Mouse (Mus musculus): ENCODE measurements at regions not wholly inside any gene's neighbourhood (a gene's known extent, or its start where the extent isn't known, plus 50 kb on each side); places are given as distances from the start of the nearest gene placed in this dataset.

DNA sequence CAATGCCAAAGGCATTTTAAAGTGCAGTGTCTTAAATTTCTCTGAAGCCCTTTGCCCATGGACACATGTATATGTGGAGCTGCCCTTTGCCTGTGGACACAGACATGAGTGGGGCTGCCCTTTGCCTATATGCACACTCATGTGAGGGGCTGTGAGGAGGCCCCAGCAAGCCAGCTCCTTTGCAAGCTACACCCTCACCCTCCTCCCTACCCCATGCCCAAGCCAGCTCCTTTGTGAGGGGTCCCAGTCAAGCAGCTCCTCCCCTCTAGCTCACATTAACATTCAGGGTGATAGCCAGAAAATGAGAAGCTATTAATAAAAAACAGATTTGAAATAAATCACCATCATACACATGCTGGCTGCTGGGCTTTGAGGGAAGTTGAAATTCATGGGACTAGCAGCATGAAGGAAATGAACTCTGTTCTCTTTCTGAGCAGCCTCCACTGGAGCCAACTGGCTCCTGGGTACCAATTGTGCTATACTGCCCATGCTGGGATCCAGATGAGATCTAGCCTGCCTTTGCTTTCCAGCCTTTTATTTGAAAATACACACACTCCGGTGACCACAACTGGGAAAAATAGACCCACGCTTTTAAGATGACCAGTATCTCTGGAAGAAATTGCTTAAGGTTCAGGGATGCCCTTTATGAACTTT, 151.4 kb downstream of the Abcc12 start:
- in situ Hi-C loops (cut with MboI; ENCODE audit: unreplicated experiment in 2 of 2) = no loop called here

DNA sequence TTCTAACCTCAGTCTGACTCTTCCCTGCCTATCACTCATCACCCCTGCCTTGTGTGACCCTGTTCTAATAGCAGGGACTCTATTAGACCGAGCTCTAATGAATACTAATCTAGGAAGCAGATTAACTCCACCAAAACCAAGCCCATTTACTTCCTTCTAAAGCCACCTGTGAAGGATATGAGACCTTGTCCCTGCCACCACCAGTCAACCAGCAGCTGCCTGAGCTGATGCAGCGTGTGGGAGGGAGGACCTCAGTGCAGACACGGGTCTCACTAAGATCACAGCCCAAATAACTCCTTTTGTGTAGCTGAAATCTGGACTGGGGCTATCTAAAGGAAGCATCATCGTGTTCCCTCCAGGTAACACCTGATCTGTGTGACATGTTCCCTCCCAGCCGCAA, 152.4 kb downstream of the Abcc12 start:
- in situ Hi-C loops (cut with MboI; ENCODE audit: unreplicated experiment in 2 of 2) = no loop called here

DNA sequence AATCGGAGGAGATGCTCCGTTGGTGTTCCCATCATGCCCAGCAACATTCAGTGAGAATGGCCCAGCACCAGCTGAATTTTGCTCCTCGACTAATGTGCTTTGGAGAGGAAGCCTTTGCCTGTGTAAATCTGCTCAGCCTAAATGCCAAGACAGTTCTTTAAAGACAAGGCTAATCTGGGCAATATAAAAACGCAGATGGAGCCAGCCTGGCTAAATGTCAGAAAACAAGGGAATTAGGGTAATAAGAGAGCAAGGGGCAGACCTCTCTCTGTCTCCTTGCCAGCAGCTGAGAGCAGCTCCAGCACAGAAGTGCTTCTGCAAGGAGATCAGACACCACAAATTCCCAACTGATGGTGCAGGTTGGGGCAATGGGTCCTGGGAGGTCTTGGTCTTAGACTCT, 154.4 kb downstream of the Abcc12 start:
- in situ Hi-C loops (cut with MboI; ENCODE audit: unreplicated experiment in 2 of 2) = no loop called here

DNA sequence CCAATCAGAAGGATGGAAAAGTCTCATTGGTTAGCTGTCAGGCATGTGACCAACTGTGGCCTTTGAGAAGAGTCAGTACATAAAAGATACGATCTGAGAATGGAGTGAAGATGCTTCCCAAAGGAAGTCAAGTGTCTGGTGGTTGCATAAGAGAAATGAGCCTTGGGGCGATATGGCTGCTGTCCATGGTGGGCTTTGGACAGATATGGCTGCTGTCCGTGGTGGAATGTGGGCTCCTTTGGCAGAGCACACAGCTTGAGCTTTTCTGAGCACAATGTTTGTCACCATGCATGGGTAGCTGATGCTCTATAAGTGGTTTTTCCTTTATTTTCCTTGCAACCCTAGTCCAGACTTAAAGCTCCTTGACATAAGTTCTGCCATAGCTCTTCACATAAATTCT, 155.1 kb downstream of the Abcc12 start:
- in situ Hi-C loops (cut with MboI; ENCODE audit: unreplicated experiment in 2 of 2) = no loop called here

DNA sequence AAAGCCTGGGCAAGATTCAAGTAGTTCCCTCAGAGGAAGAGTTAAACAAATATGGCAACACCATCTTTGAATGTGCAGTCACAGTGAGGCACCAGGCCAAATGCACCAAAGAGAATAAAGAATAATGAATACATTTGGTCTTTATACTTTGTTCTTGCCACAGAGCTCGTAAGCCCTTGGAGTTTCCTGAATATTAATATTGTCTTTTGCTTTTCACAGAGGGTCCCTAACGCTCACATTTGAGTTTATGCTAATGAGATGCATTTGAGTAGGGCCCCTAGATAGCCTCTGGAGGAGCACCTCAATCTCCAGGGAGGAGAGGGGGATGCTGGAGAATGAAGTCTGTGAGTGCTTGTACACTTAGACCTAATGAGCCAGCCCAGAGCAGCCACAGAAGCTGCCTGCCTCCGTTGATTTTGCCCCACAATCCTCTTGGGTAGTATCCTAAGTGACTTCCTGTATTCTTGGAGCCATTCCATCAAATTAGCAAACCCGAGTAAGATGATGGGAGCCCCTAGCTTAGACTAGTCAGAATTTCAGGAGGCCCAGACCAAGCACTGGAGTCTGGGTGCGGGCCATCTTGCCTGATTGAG, 161.3 kb downstream of the Abcc12 start:
- in situ Hi-C loops (cut with MboI; ENCODE audit: unreplicated experiment in 2 of 2) = no loop called here

DNA sequence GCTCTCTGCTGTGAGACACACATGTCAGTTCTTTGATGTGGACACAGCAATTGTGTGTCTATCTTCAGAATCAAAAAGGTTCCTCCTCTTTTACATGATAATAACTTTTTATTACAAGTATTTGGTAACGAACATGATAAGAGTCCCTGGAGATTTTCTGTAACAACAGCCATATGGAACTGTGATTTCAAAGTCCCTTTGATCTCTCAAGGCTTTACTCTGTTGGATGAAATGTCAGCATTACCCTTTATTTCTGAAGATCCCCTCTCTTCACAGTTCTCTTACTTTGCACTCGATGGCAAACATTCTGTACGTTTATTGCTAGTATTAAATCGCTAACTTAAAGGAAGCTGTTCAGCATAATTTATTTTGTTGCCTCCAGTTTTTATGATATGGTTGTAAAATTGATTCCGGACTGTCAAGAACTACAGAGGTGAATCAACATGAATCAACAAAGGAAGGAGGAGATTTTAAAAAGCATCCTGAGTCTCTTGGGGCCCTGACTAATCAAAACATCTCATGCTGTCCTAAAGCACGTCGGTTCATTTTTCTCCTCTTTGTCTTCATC, 162.0 kb downstream of the Abcc12 start:
- in situ Hi-C loops (cut with MboI; ENCODE audit: unreplicated experiment in 2 of 2) = no loop called here

DNA sequence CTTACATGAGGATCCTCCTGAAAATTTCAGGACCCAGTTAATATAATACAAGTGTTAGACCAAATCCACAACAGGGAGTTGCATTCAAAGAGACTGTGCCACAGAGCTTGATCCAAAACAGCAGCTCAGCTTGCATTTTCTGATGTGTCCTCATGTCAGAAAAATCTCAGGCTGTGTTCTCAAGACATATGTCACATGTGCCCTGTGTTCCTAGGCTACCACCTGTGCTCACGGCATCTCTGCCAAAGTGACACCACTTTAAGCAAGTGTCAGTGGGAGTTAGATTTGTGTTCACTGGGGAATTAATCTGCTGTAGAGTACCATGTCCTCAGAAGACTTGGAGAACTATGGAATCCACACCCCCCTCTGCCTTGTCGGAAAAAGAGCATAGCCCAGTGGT, 165.3 kb downstream of the Abcc12 start:
- in situ Hi-C loops (cut with MboI; ENCODE audit: unreplicated experiment in 2 of 2) = no loop called here

DNA sequence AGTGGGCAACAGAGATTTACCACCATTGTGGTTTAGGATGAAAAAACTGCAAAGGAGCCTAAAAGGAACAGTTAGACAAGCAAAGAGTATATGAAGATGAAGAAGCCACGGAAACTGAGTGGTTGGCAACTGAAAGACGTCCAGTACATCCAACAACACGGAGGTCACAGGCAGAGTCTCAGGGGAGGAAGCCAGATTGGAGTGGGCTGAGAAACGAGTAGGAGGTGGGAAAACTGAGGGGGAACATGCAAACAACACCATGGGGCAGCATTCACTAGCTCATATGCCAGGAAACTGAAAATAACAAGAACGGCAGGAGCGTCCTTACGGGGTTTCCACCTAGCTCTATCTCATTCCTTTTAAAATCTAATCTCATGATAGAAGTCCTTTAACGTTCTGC, 169.3 kb downstream of the Abcc12 start:
- in situ Hi-C loops (cut with MboI; ENCODE audit: unreplicated experiment in 2 of 2) = no loop called here

DNA sequence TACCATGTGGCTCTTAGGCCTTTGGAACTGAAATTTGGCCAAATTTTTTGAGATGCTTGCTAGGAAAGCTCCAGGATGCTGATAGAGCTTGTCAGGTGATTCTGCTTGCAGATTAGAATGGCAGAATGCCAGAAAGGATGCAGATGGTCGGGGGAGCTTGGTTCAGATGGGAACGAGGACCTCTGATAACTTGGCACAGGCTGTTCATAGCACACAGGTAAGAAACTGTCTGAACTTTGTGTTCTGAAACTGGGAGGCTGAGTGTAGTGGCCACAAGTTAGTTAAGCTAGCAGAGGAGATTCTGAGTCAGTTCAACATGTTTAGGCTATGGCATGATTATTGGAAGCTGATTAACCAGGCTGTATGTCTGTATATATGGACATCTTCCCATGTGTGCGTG, 174.3 kb downstream of the Abcc12 start:
- in situ Hi-C loops (cut with MboI; ENCODE audit: unreplicated experiment in 2 of 2) = no loop called here

DNA sequence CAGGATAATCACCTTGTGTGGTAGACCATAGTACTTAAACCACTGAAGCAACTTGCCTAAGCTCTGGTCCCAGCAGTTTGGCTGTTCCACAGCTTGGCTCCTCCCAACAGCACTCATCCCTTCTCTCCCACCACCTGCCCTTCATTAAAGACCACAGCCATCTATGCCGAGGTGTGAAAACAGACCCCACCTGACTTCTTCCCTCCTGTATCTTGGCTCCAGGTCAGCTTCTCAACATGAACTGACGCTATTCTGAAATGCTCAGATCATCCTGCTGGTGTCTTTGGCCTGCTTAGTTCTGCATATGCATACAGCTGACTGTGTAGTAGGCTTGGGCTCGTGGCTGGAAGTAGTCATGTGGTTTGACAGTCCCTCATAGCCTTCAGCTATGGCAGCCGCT, 177.1 kb downstream of the Abcc12 start:
- in situ Hi-C loops (cut with MboI; ENCODE audit: unreplicated experiment in 2 of 2) = no loop called here

DNA sequence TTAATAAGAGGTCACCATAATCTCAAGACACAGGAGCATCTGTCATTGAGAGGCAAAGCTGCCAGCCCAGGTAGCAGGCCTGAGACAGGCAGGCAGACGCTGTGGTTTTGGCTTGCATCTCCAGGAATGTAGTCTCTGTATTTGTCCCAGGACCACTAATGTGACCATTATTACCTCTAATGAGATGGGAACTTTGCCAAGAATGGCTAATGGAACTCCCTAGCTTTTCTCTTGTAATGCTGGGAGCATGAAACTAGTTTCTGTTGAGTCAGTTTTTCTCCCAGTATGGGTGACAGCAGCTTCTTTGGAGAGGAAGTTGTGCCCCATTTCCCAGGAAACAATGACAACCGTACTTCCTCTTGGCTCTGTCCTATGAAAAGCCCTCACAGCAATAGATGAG, 178.5 kb downstream of the Abcc12 start:
- in situ Hi-C loops (cut with MboI; ENCODE audit: unreplicated experiment in 2 of 2) = no loop called here

DNA sequence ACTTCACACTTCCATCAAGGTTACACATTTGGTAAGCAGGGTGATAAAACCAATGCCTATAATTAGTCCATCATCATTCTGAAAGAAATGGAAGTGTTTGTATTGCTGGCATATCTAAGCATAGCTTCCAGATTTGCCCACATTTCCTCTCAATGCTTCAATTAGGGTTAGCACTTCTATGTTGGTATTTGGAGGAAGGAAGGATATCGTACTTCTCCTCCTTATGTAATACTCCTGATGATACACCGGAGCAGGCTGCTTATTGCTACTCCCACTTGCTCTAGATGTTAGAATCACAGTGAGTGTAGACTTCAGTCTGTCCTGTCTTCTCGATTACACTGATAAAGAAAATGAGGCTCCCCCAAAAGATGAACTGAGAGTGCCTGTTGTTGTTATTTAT, 185.4 kb downstream of the Abcc12 start:
- in situ Hi-C loops (cut with MboI; ENCODE audit: unreplicated experiment in 2 of 2) = no loop called here

DNA sequence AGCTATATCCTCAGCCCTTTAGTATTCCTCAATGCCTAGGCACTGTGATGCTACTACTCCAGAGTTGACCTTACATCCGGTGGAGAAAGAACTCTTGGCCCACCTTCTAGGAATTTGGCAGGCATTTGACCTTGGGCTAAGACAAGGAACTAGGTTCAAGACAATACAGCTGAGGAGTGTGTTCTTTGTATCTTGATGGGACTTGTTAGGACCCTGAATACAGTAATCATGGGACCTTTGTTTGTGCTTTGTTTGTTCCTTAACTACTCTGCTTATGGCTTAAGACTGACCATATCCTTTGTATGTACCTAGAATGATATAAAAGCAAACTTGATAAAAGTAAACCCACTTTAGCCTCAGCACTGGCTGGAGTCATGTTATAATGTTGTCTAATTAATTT, 186.7 kb downstream of the Abcc12 start:
- in situ Hi-C loops (cut with MboI; ENCODE audit: unreplicated experiment in 2 of 2) = no loop called here

DNA sequence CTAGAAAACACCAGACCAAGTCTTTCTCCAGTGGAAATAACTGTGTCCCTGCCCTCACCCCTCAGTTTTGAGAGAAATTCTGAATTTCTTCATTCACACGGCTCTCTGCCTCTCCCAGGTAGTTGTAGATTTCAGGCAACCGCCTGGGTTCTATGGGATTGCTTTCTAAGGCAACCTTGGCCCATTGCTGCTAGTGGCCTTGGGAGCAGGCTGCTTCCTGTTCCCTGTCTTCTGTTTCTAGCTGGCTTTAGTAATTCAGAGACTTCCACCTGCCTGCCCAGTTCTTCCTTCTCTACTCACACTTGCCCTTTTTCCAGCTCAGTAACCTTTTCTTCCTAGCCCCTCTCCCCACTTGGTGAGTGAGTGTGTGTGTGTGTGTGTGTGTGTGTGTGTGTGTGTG, 187.1 kb downstream of the Abcc12 start:
- in situ Hi-C loops (cut with MboI; ENCODE audit: unreplicated experiment in 2 of 2) = no loop called here

DNA sequence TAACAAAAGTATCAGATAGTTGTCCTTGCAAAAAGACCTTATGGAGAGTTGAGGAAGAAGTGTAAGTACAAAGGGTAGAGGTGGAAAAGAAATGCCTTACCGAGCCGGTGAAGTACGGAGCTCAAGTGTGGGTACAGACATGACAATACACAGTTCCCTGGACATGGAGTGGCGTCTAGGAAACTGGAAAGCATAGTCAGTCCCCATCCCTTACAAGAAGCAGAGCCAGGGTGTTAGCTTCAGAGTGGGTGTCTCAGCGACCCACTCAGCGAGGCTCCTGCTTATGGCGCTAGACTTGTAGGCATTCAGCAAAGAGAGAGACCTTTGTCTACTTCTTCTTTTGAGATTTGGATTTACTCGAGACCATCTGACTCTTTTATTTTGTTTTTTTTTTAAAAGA, 189.8 kb downstream of the Abcc12 start:
- in situ Hi-C loops (cut with MboI; ENCODE audit: unreplicated experiment in 2 of 2) = no loop called here

DNA sequence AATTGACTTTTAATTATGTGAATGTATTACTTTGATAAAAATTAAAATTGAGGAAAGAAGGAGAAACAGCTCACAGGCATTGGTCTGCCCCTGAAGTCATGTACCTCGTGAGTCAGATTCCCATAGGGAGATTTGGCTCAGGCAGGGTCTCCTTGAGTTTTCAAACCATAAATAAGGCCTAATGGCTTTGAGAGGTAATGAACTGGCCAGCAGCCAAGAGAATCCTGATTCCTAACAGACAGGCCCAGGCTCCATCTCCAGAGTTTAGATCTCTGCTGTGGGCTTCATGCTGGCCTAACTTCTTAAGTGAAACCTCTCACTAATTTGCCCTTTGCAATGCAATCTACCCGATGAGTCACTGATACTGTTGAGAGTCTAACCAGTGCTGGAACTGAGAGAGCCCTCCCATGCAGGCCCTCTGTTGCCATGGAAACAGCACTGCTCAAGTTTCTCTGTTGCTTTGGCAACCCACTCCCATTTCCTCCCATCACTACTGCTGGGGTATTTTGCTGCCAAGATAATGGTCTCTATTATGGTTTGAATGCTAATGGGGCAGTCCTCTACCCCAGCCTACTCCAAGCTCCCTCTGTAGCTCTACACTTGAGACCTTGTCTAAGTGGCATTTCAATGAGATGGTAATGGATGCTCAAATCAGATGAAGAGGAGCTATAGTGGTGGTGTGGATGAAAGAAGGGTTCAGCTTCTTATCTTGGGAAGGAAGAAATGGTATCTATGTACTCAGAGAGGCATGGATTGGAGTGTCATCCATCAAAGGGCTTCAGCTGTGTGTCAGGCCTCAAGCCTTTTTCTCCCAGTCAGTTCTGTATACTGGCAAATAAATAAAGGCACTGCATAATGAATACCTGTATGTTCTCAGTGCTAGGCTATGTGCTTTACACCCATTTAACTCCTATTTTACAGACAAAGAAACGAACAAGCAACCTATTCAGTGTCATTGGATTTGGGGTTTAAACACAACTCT, 190.5 kb downstream of the Abcc12 start:
- in situ Hi-C loops (cut with MboI; ENCODE audit: unreplicated experiment in 2 of 2) = no loop called here

DNA sequence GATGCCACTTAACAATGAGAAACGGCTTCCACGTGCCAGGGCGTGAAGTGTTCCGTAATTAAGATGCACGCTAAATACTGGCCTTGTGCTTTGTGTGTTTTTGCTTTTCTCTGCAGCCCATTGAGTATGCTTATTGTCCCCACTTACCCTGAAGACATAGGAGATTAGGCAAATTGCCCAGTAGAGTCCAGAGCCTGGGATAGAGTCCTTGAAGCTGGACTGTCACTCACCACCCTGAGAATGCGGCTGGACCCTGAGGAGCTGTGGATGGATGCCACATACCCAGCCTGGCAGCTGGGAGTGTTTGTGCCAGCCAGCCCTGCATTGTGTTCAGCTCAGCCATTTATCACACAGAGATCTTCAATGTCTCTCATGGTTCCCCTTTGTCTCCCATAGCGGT, 195.2 kb downstream of the Abcc12 start:
- in situ Hi-C loops (cut with MboI; ENCODE audit: unreplicated experiment in 2 of 2) = no loop called here

DNA sequence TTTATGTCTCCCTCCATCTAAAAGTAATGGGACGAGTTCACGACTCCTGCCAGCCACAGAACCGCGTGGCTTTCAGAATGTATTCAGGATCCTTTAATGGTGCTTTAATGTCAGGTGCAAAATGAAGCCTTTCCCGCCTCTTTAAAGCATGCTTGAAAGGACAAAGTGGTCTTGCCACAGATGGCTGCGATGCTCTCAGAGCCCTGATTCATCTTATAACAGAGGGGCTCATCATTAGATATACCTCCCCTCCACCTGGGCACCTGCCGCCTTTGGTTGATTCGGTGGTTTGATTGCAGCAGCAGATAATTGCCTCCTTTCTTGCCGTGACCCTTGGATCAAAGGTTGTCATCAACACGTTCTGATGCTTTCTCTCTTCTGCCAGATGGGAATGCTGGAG, 198.5 kb downstream of the Abcc12 start:
- in situ Hi-C loops (cut with MboI; ENCODE audit: unreplicated experiment in 2 of 2) = no loop called here

DNA sequence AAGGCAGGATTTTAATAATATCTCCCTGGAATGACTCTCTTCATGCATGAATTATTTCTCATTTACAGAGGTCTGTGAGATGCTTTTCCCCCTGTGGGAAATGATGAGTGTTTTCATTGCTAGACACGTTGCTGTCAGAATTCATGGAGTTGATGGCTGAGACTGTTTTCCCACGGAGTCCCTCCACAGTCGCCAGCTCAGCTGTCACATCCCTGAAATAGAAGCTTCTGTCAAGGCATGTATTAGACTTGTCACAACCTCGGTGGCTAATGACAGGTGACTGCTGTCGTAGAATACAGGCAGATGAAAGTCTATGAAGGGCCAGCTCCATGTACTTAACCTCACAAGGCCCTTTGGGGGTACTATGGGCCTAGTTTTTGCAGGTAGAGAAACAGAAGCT, 212.4 kb downstream of the Abcc12 start:
- in situ Hi-C loops (cut with MboI; ENCODE audit: unreplicated experiment in 2 of 2) = loop anchor here (10.0 to 25.0 kb wide), 2 partner anchors 663 to 681 kb away; partner anchors contain the start of gene Neto2 (in 1 of the 2)

DNA sequence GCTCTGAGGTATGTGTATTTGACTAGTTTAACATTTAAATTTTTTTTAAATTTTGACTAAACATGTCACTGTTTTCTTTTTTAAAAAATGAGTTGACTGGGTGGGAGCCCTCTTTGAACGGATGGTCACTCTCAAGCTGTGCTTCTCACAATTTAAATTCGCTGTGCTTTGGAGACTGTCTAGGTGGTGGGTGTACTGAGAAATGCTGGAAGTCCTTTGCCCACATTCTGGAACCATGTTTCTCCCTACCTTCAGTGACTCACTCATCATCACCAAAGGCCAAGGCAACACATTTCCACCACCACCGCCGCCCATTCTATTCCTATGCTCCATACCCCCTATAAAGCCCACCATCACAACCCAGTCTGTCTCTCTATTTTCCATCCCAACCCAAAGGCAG, 213.8 kb downstream of the Abcc12 start:
- in situ Hi-C loops (cut with MboI; ENCODE audit: unreplicated experiment in 2 of 2) = loop anchor here (10.0 to 25.0 kb wide), 2 partner anchors 662 to 679 kb away; partner anchors contain the start of gene Neto2 (in 1 of the 2)

DNA sequence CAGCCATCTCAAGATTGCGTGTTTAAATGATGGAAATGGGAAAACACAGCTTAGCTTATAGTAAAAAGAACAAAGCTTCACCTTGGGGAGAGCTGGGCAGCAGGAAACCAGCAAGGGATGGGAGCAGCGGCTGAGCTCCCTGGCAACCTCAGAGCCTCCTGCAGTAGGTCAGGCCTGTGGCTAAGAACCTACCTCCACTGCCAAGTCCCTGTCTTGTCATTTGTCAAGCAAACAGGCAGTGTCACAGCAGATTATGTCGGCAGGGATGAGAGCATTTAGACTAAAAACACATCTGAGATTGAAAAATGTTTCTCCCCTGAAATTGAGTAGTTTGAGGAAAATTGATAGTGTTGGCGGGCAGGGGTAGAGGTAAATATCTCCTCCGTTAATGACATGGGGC, 214.8 kb downstream of the Abcc12 start:
- in situ Hi-C loops (cut with MboI; ENCODE audit: unreplicated experiment in 2 of 2) = loop anchor here (10.0 to 25.0 kb wide), 2 partner anchors 661 to 678 kb away; partner anchors contain the start of gene Neto2 (in 1 of the 2)

All from v-Abl transformed pro-B cells (cell line).